Mouse (Mus musculus): ENCODE measurements around the gene Sdk2. TPM values are rescaled to one million over a fixed set of nuclear protein-coding genes. Genes with fewer than 3 reads are reported as not detected.

Sdk2 gene
- polyA plus RNA-seq, 1 experiment from 2014 or later = 0.66 TPM

GRCm38 (mm10) chr11:113776851-113777511 is 289.9 kb downstream of the Sdk2 start:
- WGBS = 70% methylated on average over 14 of the region's 14 CpGs
- no peak overlapping the region for H3K4me2 ChIP-seq (replicated peaks; ENCODE audit: low read depth, low read length)
- H3K36me3 ChIP-seq (ENCODE audit: insufficient read depth, low read length) = no peaks in the 10 kb centered on the region
- H3K27me3 ChIP-seq (replicated peaks; ENCODE audit: insufficient read depth, low read length) = no peaks in the 10 kb centered on the region
- ATAC-seq (no peak), DNase-seq (ENCODE audit: low spot score) (no peak)
- H3K27ac ChIP-seq (ENCODE audit: low read length) = peak overlapping the region; percentile 57; the same call in 1 of the 2 replicates
- H3K4me3 ChIP-seq (ENCODE audit: low read depth, low read length) = no peak overlapping the region
- H3K9me3 ChIP-seq (ENCODE audit: low read length) = no peaks in the 10 kb centered on the region
- H3K4me1 ChIP-seq (ENCODE audit: insufficient read depth, low read depth, low read length) = peaks cover 8% of the 10 kb centered on the region; the same call in 1 of the 2 replicates
- TF ChIP-seq CTCF (IDR thresholded peaks at IDR 0.05) (no peak), EP300 (IDR thresholded peaks at IDR 0.05) (no peak)
- no peak overlapping the region for H3K9ac ChIP-seq (replicated peaks; ENCODE audit: low read depth)

GRCm38 (mm10) chr11:113774773-113775172 is 292.1 kb downstream of the Sdk2 start:
- WGBS = 92% methylated on average over 3 of the region's 3 CpGs
- H3K4me2 ChIP-seq (replicated peaks; ENCODE audit: low read depth, low read length) = no peak overlapping the region
- H3K9me3 ChIP-seq (ENCODE audit: low read length) = no peaks in the 10 kb centered on the region
- H3K27ac ChIP-seq (ENCODE audit: low read length) = no peak overlapping the region
- ATAC-seq (no peak), DNase-seq (ENCODE audit: low spot score) (no peak)
- H3K36me3 ChIP-seq (ENCODE audit: insufficient read depth, low read length) = no peaks in the 10 kb centered on the region
- no peaks in the 10 kb centered on the region for H3K27me3 ChIP-seq (replicated peaks; ENCODE audit: insufficient read depth, low read length)
- TF ChIP-seq CTCF (IDR thresholded peaks at IDR 0.05) = no peak
- TF ChIP-seq EP300 (IDR thresholded peaks at IDR 0.05) = no peak
- H3K9ac ChIP-seq (replicated peaks; ENCODE audit: low read depth) = no peak overlapping the region
- no peak overlapping the region for H3K4me3 ChIP-seq (ENCODE audit: low read depth, low read length)
- H3K4me1 ChIP-seq (ENCODE audit: insufficient read depth, low read depth, low read length) = peaks cover 8% of the 10 kb centered on the region; the same call in 1 of the 2 replicates

- ATAC-seq = no peak
- DNase-seq (ENCODE audit: low spot score) = no peak
- H3K27ac ChIP-seq (ENCODE audit: low read length) = no peak overlapping the region
- H3K4me3 ChIP-seq (ENCODE audit: low read depth, low read length) = no peak overlapping the region
- H3K9ac ChIP-seq (replicated peaks; ENCODE audit: low read depth) = no peak overlapping the region
- TF ChIP-seq CTCF (IDR thresholded peaks at IDR 0.05) (no peak), EP300 (IDR thresholded peaks at IDR 0.05) (no peak)
- H3K9me3 ChIP-seq (ENCODE audit: low read length) = no peaks in the 10 kb centered on the region
- H3K27me3 ChIP-seq (replicated peaks; ENCODE audit: insufficient read depth, low read length) = no peaks in the 10 kb centered on the region
- H3K4me1 ChIP-seq (ENCODE audit: insufficient read depth, low read depth, low read length) = peaks cover 4% of the 10 kb centered on the region; the same call in 1 of the 2 replicates
- no peak overlapping the region for H3K4me2 ChIP-seq (replicated peaks; ENCODE audit: low read depth, low read length)
- WGBS = 90% methylated on average over 5 of the region's 5 CpGs
- H3K36me3 ChIP-seq (ENCODE audit: insufficient read depth, low read length) = no peaks in the 10 kb centered on the region
Observed at GRCm38 (mm10) chr11:113773191-113773590, 293.7 kb downstream of the Sdk2 start.

DNA sequence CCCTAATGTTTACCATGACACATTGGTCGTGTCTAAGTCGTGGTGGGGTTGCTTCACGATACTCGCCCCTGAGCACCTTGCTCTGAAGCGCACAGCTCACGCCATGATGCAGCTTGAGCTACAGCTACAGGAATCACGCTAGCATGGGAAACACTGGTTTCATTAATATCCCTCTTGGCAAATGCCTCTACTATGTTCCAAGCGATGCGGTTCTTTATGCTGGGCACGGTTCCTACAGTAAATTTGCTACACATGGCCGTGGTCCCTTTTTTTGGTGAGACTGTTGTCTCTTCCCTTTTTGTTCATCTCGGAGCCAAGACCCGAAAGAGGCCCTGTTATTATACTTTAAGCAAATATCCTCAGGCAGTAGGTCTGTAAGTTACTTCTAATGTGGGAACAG is 295.7 kb downstream of the Sdk2 start:
- H3K36me3 ChIP-seq (ENCODE audit: insufficient read depth, low read length) = no peaks in the 10 kb centered on the region
- DNase-seq (ENCODE audit: low spot score) (no peak), ATAC-seq (no peak)
- H3K27me3 ChIP-seq (replicated peaks; ENCODE audit: insufficient read depth, low read length) = no peaks in the 10 kb centered on the region
- WGBS = 74% methylated on average over 13 of the region's 13 CpGs
- H3K9me3 ChIP-seq (ENCODE audit: low read length) = no peaks in the 10 kb centered on the region
- H3K4me1 ChIP-seq (ENCODE audit: insufficient read depth, low read depth, low read length) = peaks cover 10% of the 10 kb centered on the region; the same call in 1 of the 2 replicates
- no peak for TF ChIP-seq EP300 (IDR thresholded peaks at IDR 0.05)
- TF ChIP-seq CTCF (IDR thresholded peaks at IDR 0.05) = no peak
- no peak overlapping the region for H3K4me3 ChIP-seq (ENCODE audit: low read depth, low read length)
- H3K27ac ChIP-seq (ENCODE audit: low read length) = no peak overlapping the region
- no peak overlapping the region for H3K4me2 ChIP-seq (replicated peaks; ENCODE audit: low read depth, low read length)
- H3K9ac ChIP-seq (replicated peaks; ENCODE audit: low read depth) = no peak overlapping the region

DNA sequence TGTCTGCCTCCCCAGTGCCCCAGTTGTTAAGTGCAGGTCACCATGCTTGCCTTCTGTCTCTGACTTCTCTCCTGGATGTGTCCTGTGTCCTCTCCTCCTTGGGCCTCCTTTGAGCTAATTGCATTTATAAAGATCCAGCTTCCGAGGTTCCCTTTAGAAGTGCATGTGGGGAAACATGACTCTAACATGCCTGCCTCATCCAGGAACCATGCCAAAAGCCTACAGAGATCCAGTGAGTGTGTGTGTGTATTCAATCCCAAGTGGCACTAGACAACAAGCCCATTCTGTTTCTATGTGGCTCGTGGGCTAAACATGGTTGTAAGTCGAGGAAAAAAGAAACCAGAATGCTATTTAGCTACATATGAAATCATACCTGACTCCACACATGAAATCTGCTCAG is 298.5 kb downstream of the Sdk2 start:
- no peak overlapping the region for H3K4me2 ChIP-seq (replicated peaks; ENCODE audit: low read depth, low read length)
- H3K9me3 ChIP-seq (ENCODE audit: low read length) = no peaks in the 10 kb centered on the region
- no peaks in the 10 kb centered on the region for H3K27me3 ChIP-seq (replicated peaks; ENCODE audit: insufficient read depth, low read length)
- no peak for TF ChIP-seq EP300 (IDR thresholded peaks at IDR 0.05)
- TF ChIP-seq CTCF (IDR thresholded peaks at IDR 0.05) = no peak
- H3K36me3 ChIP-seq (ENCODE audit: insufficient read depth, low read length) = no peaks in the 10 kb centered on the region
- H3K9ac ChIP-seq (replicated peaks; ENCODE audit: low read depth) = no peak overlapping the region
- no peak overlapping the region for H3K27ac ChIP-seq (ENCODE audit: low read length)
- ATAC-seq (no peak), DNase-seq (ENCODE audit: low spot score) (peak; percentile 38)
- 51% methylated on average over 3 of the region's 3 CpGs for WGBS
- H3K4me3 ChIP-seq (ENCODE audit: low read depth, low read length) = no peak overlapping the region
- peaks cover 15% of the 10 kb centered on the region; the same call in 1 of the 2 replicates for H3K4me1 ChIP-seq (ENCODE audit: insufficient read depth, low read depth, low read length)

GRCm38 (mm10) chr11:113767285-113767684 is 299.6 kb downstream of the Sdk2 start:
- ATAC-seq (peak; percentile 48), DNase-seq (ENCODE audit: low spot score) (peak; percentile 57)
- H3K4me3 ChIP-seq (ENCODE audit: low read depth, low read length) = no peak overlapping the region
- WGBS = 42% methylated on average over 8 of the region's 8 CpGs
- H3K36me3 ChIP-seq (ENCODE audit: insufficient read depth, low read length) = no peaks in the 10 kb centered on the region
- no peak overlapping the region for H3K4me2 ChIP-seq (replicated peaks; ENCODE audit: low read depth, low read length)
- H3K4me1 ChIP-seq (ENCODE audit: insufficient read depth, low read depth, low read length) = peaks cover 18% of the 10 kb centered on the region; the same call in 1 of the 2 replicates
- no peak overlapping the region for H3K9ac ChIP-seq (replicated peaks; ENCODE audit: low read depth)
- no peaks in the 10 kb centered on the region for H3K9me3 ChIP-seq (ENCODE audit: low read length)
- peak overlapping the region; percentile 77 for H3K27ac ChIP-seq (ENCODE audit: low read length)
- TF ChIP-seq CTCF (IDR thresholded peaks at IDR 0.05) = no peak
- no peak for TF ChIP-seq EP300 (IDR thresholded peaks at IDR 0.05)
- H3K27me3 ChIP-seq (replicated peaks; ENCODE audit: insufficient read depth, low read length) = no peaks in the 10 kb centered on the region
